Mouse (Mus musculus): ENCODE results near the gene Tdg.

DNA sequence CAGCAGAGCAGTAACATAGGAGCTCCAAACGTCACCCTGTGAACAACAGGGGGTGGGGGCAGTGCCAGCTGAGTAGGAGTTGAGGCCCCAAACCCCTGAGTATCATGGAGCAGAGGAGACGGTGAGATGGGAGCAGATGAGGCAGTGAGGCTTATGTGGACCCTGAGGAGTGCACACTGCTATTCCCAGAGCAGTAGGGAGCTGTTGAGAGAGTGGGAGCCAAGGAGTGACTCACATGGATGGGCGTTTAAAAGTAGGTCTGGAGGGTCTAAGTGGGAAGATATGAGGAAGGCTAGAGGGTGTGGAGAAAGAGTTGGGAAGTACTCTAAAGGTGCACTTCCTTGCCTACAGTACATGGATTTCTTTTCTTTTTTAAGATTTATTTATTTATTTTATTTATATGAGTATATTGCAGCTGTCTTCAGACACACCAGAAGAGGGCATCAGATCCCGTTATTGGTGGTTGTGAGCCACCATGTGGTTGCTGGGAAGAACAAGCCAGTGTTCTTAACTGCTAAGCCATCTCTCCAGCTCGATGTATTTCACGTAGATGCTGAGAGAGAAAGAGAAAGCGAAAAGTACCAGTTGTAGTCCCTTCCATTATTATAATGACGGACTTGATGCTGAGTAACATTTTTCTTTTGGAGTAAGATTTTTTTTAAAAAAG lies 9.5 kb downstream of the Tdg start:
- no peak for TF ChIP-seq CTCF (IDR thresholded peaks at IDR 0.05)
- no peak for TF ChIP-seq EP300 (IDR thresholded peaks at IDR 0.05)

Data from lung, postnatal 0 days (tissue).